Mouse (Mus musculus) embryonic facial prominence, embryonic 12.5 days (tissue): ENCODE measurements at regions not wholly inside any gene's neighbourhood (a gene's known extent, or its start where the extent isn't known, plus 50 kb on each side); places are given as distances from the start of the nearest gene placed in this dataset.

Experiments used
- ATAC-seq: fragments of 200-750 bp; cut with Nextera tagmentation; 2 replicates; pipeline ENCODE4 v1.8.0; 2017; ENCODE audit not compliant: insufficient number of reproducible peaks, insufficient read depth, low FRiP score, low TSS enrichment
- H3K27ac ChIP-seq: fragments of 300-500 bp; sonication (generic); 2 replicates; pipeline ENCODE4 v1.5.1; 2016; ENCODE audit warnings: mild to moderate bottlenecking
- H3K27me3 ChIP-seq: fragments of 300-500 bp; sonication (generic); 2 replicates; pipeline ENCODE4 v1.6.1; 2016; ENCODE audit warnings: mild to moderate bottlenecking, moderate library complexity
- H3K36me3 ChIP-seq: fragments of 300-500 bp; sonication (generic); 2 replicates; pipeline ENCODE4 v1.6.1; 2016; ENCODE audit warnings: mild to moderate bottlenecking
- H3K4me1 ChIP-seq: fragments of 300-500 bp; sonication (generic); 2 replicates; pipeline ENCODE4 v1.6.1; 2016
- H3K4me2 ChIP-seq: fragments of 300-500 bp; sonication (generic); replicated peaks from 2 replicates; pipeline ENCODE4 v1.6.1; 2016; ENCODE audit warnings: mild to moderate bottlenecking, moderate library complexity
- H3K4me3 ChIP-seq: fragments of 300-500 bp; sonication (generic); 2 replicates; pipeline ENCODE4 v1.5.1; 2016; ENCODE audit warnings: mild to moderate bottlenecking
- H3K9ac ChIP-seq: fragments of 300-500 bp; sonication (generic); 2 replicates; pipeline ENCODE4 v1.6.1; 2016; ENCODE audit warnings: mild to moderate bottlenecking, moderate library complexity
- H3K9me3 ChIP-seq: fragments of 300-500 bp; sonication (generic); 2 replicates; pipeline ENCODE4 v1.6.1; 2016; ENCODE audit warnings: mild to moderate bottlenecking, moderate library complexity
- WGBS: fragments of 180-500 bp; shearing (Covaris S2); methylation state at CpG from one replicate; pipeline ENCODE4 v1.1.7; 2016; 5-methylcytosine and 5-hydroxymethylcytosine counted together

GRCm38 (mm10) chr10:29594969-29595368, 59.3 kb upstream of the Rspo3 start:
- Histone ChIP-seq H3K4me3 (no peak overlapping the region), H3K4me1 (0 out of 2 replicates have a peak, but pooled peaks cover 6% of the 10 kb centered on the region), H3K27me3 (no peaks in the 10 kb centered on the region), H3K9ac (no peak overlapping the region), H3K9me3 (no peaks in the 10 kb centered on the region), H3K36me3 (no peaks in the 10 kb centered on the region), H3K27ac (no peak overlapping the region), H3K4me2 (no peak overlapping the region)
- ATAC-seq: no peak
- 37% methylated on average over 1 of the region's 1 CpGs for WGBS

GRCm38 (mm10) chr10:29592906-29593305, 57.2 kb upstream of the Rspo3 start:
- ATAC-seq: no peak
- 21% methylated on average over 3 of the region's 3 CpGs for WGBS
- no peak overlapping the region for H3K9ac ChIP-seq

GRCm38 (mm10) chr10:29590187-29590586, 54.5 kb upstream of the Rspo3 start:
- no peaks in the 10 kb centered on the region for H3K27me3 ChIP-seq
- H3K27ac ChIP-seq: no peak overlapping the region
- no peaks in the 10 kb centered on the region for H3K9me3 ChIP-seq
- no peak for ATAC-seq
- no peaks in the 10 kb centered on the region for H3K36me3 ChIP-seq
- 0 out of 2 replicates have a peak, but pooled peaks cover 3% of the 10 kb centered on the region for H3K4me1 ChIP-seq
- no peak overlapping the region for H3K4me3 ChIP-seq
- no peak overlapping the region for H3K4me2 ChIP-seq
- H3K9ac ChIP-seq: no peak overlapping the region

More at GRCm38 (mm10) chr10:29592906-29593305, 57.2 kb upstream of the Rspo3 start:
- Histone ChIP-seq H3K9me3 (no peaks in the 10 kb centered on the region), H3K27me3 (no peaks in the 10 kb centered on the region), H3K4me2 (no peak overlapping the region), H3K27ac (no peak overlapping the region), H3K4me1 (0 out of 2 replicates have a peak, but pooled peaks cover 6% of the 10 kb centered on the region), H3K4me3 (no peak overlapping the region), H3K36me3 (no peaks in the 10 kb centered on the region)

- H3K36me3 ChIP-seq: no peaks in the 10 kb centered on the region
- no peaks in the 10 kb centered on the region for H3K9me3 ChIP-seq
- H3K27me3 ChIP-seq: no peaks in the 10 kb centered on the region
- H3K4me3 ChIP-seq: no peak overlapping the region
- H3K9ac ChIP-seq: no peak overlapping the region
- no peak overlapping the region for H3K4me2 ChIP-seq
- 0 out of 2 replicates have a peak, but pooled peaks cover 3% of the 10 kb centered on the region for H3K4me1 ChIP-seq
- ATAC-seq: no peak
- no peak overlapping the region for H3K27ac ChIP-seq
Observed at GRCm38 (mm10) chr10:29589739-29590138, 54.1 kb upstream of the Rspo3 start.
